Mouse (Mus musculus): Measurements from ENCODE around the gene Arhgap4.

GRCm38 (mm10) chrX:73869334-73869733, 52.3 kb downstream of the Arhgap4 start:
- TF ChIP-seq CTCF (conservative IDR thresholded peaks at IDR 0.05; ENCODE audit: low read length) (no peak), POU5F1 (IDR thresholded peaks at IDR 0.05; ENCODE audit: borderline replicate concordance, low read length) (no peak), NANOG (IDR thresholded peaks at IDR 0.05; ENCODE audit: borderline replicate concordance, low read length) (no peak)
